Mouse (Mus musculus): ENCODE measurements around the gene Cyp2e1. TPM values are rescaled to one million over a fixed set of nuclear protein-coding genes. Genes with fewer than 3 reads are reported as not detected.

Cyp2e1 gene
- 0.46 and 0.75 TPM in 2 replicates for polyA plus RNA-seq (2015; fragmentation: Nextera tagmentation; extraction: Ambion mirVana)

- no peak for ATAC-seq (ENCODE audit: insufficient read depth)
- H3K4me1 ChIP-seq (replicated peaks): no peaks in the 10 kb centered on the region
- H3K36me3 ChIP-seq (replicated peaks): no peaks in the 10 kb centered on the region
- H3K4me3 ChIP-seq (replicated peaks): no peak within 1 kb of the TSS
- no peaks in the 10 kb centered on the region for H3K9me3 ChIP-seq (replicated peaks)
- no peaks in the 10 kb centered on the region for H3K27me3 ChIP-seq
- WGBS (ENCODE audit: insufficient replicate concordance): 75% methylated on average over 7 of the region's 7 CpGs
- no peak within 1 kb of the TSS for H3K27ac ChIP-seq (replicated peaks)
- H3K9ac ChIP-seq: no peak within 1 kb of the TSS
- H3K4me2 ChIP-seq: no peak within 1 kb of the TSS
Observed at GRCm38 (mm10) chr7:140763447-140764020, at the start of gene Cyp2e1. Gene Cyp2e1, plus strand, starts transcription at chr7:140763739.

- no peak for ATAC-seq (ENCODE audit: insufficient read depth)
- no peak overlapping the region for H3K4me3 ChIP-seq (replicated peaks)
- H3K4me2 ChIP-seq: no peak overlapping the region
- 0 out of 2 replicates have a peak, but pooled peaks cover 3% of the 10 kb centered on the region for H3K4me1 ChIP-seq (replicated peaks)
- H3K9me3 ChIP-seq (replicated peaks): no peaks in the 10 kb centered on the region
- no peaks in the 10 kb centered on the region for H3K27me3 ChIP-seq
- 58% methylated on average over 7 of the region's 7 CpGs for WGBS (ENCODE audit: insufficient replicate concordance)
- H3K36me3 ChIP-seq (replicated peaks): no peaks in the 10 kb centered on the region
- H3K27ac ChIP-seq (replicated peaks): no peak overlapping the region
- H3K9ac ChIP-seq: no peak overlapping the region
Observed at GRCm38 (mm10) chr7:140717155-140718055, 46.1 kb upstream of the Cyp2e1 start.

DNA sequence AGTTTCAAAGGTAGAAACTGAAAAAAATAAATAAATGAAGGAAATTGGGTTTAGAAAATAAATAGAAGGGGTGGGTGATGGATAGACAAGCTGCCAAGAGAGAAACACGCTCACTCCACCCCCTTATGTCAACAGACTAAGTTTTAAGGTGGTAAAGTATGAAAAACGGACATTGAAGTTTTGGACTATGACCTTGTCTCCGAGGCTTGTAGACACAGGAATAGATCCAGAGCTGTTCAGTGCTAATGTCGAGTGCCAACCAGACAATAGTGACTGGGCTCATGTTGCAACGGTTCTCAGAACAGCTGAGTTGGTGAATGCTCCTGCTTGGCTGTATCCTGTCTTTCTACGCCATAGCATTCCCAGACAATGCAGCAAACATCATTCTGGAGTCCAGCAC lies 42.4 kb upstream of the Cyp2e1 start:
- 0 out of 2 replicates have a peak, but pooled peaks cover 3% of the 10 kb centered on the region for H3K4me1 ChIP-seq (replicated peaks)
- H3K27ac ChIP-seq (replicated peaks): no peak overlapping the region
- WGBS (ENCODE audit: insufficient replicate concordance): 45% methylated on average over 6 of the region's 6 CpGs
- no peaks in the 10 kb centered on the region for H3K27me3 ChIP-seq
- H3K36me3 ChIP-seq (replicated peaks): no peaks in the 10 kb centered on the region
- H3K9me3 ChIP-seq (replicated peaks): no peaks in the 10 kb centered on the region
- ATAC-seq (ENCODE audit: insufficient read depth): no peak
- no peak overlapping the region for H3K9ac ChIP-seq
- H3K4me2 ChIP-seq: no peak overlapping the region
- no peak overlapping the region for H3K4me3 ChIP-seq (replicated peaks)

DNA sequence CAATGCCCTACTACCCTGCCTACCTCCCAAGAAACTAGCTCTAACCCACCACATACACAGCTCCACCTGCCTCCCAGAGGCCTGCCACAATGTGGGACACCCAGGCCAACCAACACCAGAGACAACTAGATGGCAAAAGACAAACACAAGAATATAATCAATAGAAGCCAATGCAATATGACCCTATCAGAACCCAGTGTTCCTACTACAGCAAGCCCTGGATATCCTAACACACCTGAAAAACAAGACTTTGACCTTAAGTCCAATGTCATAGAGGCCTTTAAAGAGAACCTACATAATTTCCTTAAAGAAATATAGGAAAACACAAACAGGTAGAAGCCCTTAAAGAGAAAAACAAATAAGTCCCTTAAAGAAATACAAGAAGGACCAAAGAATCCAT lies 38.0 kb upstream of the Cyp2e1 start:
- no peak for ATAC-seq (ENCODE audit: insufficient read depth)
- Histone ChIP-seq H3K9me3 (replicated peaks) (no peaks in the 10 kb centered on the region), H3K27me3 (no peaks in the 10 kb centered on the region), H3K9ac (no peak overlapping the region), H3K4me1 (replicated peaks) (0 out of 2 replicates have a peak, but pooled peaks cover 3% of the 10 kb centered on the region), H3K4me3 (replicated peaks) (no peak overlapping the region), H3K36me3 (replicated peaks) (no peaks in the 10 kb centered on the region), H3K4me2 (no peak overlapping the region), H3K27ac (replicated peaks) (no peak overlapping the region)

DNA sequence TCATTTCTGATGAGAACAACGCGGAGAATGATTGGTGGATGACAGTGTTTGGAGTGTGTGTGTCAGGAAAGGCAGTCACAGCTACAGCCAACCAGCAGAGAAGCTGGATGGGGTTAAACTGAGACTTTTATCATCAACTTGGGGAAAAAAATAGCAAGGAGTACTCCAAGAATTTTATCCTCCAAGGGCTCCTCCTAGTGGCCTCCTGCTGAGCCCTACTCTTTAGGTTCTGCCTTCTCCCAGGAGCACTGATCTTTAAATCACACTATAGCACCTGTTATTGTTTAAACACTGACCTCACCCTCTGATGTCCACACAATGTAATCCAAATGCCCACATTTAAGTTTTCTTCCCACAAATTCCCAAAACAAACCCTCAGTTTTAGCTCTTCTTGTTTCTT lies 30.4 kb upstream of the Cyp2e1 start:
- Histone ChIP-seq H3K27me3 (no peaks in the 10 kb centered on the region), H3K4me1 (replicated peaks) (no peaks in the 10 kb centered on the region), H3K9ac (no peak overlapping the region), H3K27ac (replicated peaks) (no peak overlapping the region), H3K9me3 (replicated peaks) (no peaks in the 10 kb centered on the region), H3K36me3 (replicated peaks) (no peaks in the 10 kb centered on the region), H3K4me3 (replicated peaks) (no peak overlapping the region), H3K4me2 (no peak overlapping the region)
- WGBS (ENCODE audit: insufficient replicate concordance): 37% methylated on average over 2 of the region's 2 CpGs
- ATAC-seq (ENCODE audit: insufficient read depth): no peak

GRCm38 (mm10) chr7:140747402-140747801 lies 16.1 kb upstream of the Cyp2e1 start:
- WGBS (ENCODE audit: insufficient replicate concordance): 55% methylated on average over 3 of the region's 3 CpGs
- no peak overlapping the region for H3K4me3 ChIP-seq (replicated peaks)
- ATAC-seq (ENCODE audit: insufficient read depth): no peak
- no peaks in the 10 kb centered on the region for H3K9me3 ChIP-seq (replicated peaks)
- H3K36me3 ChIP-seq (replicated peaks): no peaks in the 10 kb centered on the region
- no peak overlapping the region for H3K27ac ChIP-seq (replicated peaks)
- no peak overlapping the region for H3K4me2 ChIP-seq
- no peaks in the 10 kb centered on the region for H3K4me1 ChIP-seq (replicated peaks)
- no peaks in the 10 kb centered on the region for H3K27me3 ChIP-seq
- no peak overlapping the region for H3K9ac ChIP-seq

DNA sequence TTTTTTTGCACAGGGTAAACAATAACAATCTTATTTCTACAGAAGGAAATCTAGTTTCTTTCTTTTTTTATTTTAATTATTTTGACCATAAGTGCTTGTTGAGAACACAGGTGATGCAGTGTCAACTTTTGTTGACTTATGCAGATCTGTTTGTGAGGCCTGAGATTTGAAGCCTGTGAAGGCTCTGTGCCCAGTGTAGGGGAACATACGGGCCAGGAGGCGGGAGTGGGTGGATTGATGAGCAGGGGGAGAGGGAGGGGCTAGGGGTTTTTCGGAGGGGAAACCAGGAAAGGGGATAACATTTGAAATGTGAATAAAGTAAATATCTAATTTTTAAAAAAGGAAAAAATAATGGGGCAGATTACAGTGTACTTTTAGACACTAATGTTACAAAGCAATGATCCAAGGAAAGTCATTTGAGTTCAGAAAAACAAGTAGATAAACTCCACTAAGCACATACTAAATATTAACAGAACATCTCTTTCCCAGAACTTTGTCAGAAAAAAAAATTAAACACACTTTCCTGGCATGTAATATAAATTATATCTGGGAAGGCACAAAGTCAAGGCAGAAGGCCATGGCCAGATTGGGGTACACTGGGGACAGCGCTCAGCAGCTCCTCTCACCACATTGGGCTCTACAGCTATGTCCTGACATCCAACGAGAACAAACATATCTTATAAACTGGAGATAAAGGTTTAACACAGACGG lies 15.3 kb upstream of the Cyp2e1 start:
- no peaks in the 10 kb centered on the region for H3K4me1 ChIP-seq (replicated peaks)
- H3K9me3 ChIP-seq (replicated peaks): no peaks in the 10 kb centered on the region
- no peak overlapping the region for H3K4me2 ChIP-seq
- H3K27me3 ChIP-seq: no peaks in the 10 kb centered on the region
- H3K9ac ChIP-seq: no peak overlapping the region
- H3K27ac ChIP-seq (replicated peaks): no peak overlapping the region
- no peak for ATAC-seq (ENCODE audit: insufficient read depth)
- H3K36me3 ChIP-seq (replicated peaks): no peaks in the 10 kb centered on the region
- 56% methylated on average over 6 of the region's 6 CpGs for WGBS (ENCODE audit: insufficient replicate concordance)
- no peak overlapping the region for H3K4me3 ChIP-seq (replicated peaks)

GRCm38 (mm10) chr7:140748827-140749160 lies 14.7 kb upstream of the Cyp2e1 start:
- H3K4me2 ChIP-seq: no peak overlapping the region
- WGBS (ENCODE audit: insufficient replicate concordance): 51% methylated on average over 3 of the region's 3 CpGs
- H3K4me1 ChIP-seq (replicated peaks): no peaks in the 10 kb centered on the region
- no peak overlapping the region for H3K9ac ChIP-seq
- no peak overlapping the region for H3K4me3 ChIP-seq (replicated peaks)
- no peaks in the 10 kb centered on the region for H3K9me3 ChIP-seq (replicated peaks)
- no peaks in the 10 kb centered on the region for H3K27me3 ChIP-seq
- no peaks in the 10 kb centered on the region for H3K36me3 ChIP-seq (replicated peaks)
- no peak overlapping the region for H3K27ac ChIP-seq (replicated peaks)
- ATAC-seq (ENCODE audit: insufficient read depth): no peak

DNA sequence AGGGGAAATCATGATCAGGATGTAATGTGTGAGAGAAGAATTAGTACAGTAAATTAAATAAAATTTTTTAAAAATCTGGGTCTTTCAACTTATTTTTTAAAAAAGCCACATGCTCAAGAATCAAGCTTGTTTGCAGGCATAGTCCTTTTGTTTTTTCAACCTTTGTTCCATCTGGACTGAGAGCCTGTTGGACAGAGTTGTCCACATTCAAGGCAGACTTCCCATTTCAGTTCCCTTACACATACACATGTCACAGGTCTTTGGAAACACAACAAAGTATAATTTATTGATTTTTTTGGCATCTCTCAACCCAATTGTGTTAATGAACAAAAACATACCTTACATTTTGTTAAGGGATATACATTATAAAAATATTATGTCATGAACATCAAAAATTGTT lies 9.0 kb upstream of the Cyp2e1 start:
- Histone ChIP-seq H3K9ac (no peak overlapping the region), H3K27me3 (no peaks in the 10 kb centered on the region), H3K4me2 (no peak overlapping the region), H3K4me3 (replicated peaks) (no peak overlapping the region), H3K27ac (replicated peaks) (no peak overlapping the region), H3K4me1 (replicated peaks) (no peaks in the 10 kb centered on the region), H3K36me3 (replicated peaks) (no peaks in the 10 kb centered on the region), H3K9me3 (replicated peaks) (no peaks in the 10 kb centered on the region)
- no peak for ATAC-seq (ENCODE audit: insufficient read depth)

DNA sequence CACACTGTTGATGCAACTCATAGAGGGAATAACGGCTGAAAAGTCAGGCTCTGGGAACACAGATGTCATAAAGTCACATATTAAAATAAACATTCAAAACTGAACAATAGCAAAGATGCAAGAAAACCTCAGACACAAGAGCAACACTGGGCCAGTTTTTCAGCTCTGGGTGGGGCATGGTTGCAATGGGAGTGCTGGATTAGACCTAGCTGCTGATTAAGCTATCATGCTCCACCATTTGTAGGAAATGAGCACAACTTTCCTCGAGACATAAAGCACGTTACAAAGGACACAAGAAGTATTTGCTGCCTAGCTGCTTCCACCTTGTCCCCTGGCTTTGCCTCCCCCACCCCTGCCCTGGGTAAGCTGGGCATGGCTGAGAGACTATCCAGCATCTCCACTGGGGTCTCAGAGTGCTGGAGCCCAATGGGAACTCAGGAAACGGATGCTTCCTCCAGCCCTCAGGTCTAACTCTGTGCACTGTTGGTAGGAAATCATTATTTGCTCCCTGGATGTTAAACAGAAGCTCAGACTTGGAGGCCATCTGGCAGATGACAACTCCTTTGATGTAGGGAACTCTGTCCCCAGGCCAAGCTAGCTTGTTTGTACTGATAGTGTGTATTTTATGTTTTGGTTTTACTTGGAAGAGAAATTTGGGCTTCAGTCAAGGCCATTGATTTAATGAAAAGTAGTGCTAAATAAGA lies 7.2 kb upstream of the Cyp2e1 start:
- H3K9me3 ChIP-seq (replicated peaks): no peaks in the 10 kb centered on the region
- H3K4me2 ChIP-seq: no peak overlapping the region
- H3K36me3 ChIP-seq (replicated peaks): no peaks in the 10 kb centered on the region
- H3K27ac ChIP-seq (replicated peaks): no peak overlapping the region
- no peaks in the 10 kb centered on the region for H3K27me3 ChIP-seq
- 35% methylated on average over 4 of the region's 4 CpGs for WGBS (ENCODE audit: insufficient replicate concordance)
- no peak overlapping the region for H3K4me3 ChIP-seq (replicated peaks)
- no peak overlapping the region for H3K9ac ChIP-seq
- H3K4me1 ChIP-seq (replicated peaks): no peaks in the 10 kb centered on the region
- ATAC-seq (ENCODE audit: insufficient read depth): no peak

GRCm38 (mm10) chr7:140760647-140761046 lies 2.9 kb upstream of the Cyp2e1 start:
- no peaks in the 10 kb centered on the region for H3K36me3 ChIP-seq (replicated peaks)
- H3K4me2 ChIP-seq: no peak overlapping the region
- H3K27me3 ChIP-seq: no peaks in the 10 kb centered on the region
- no peaks in the 10 kb centered on the region for H3K9me3 ChIP-seq (replicated peaks)
- no peak overlapping the region for H3K27ac ChIP-seq (replicated peaks)
- H3K4me1 ChIP-seq (replicated peaks): no peaks in the 10 kb centered on the region
- no peak overlapping the region for H3K4me3 ChIP-seq (replicated peaks)
- ATAC-seq (ENCODE audit: insufficient read depth): no peak
- no peak overlapping the region for H3K9ac ChIP-seq
